Mouse (Mus musculus) bone marrow, adult 2 months (tissue): ENCODE data around the gene Ddx58.

ENCODE experiments used
- CTCF ChIP-seq: fragments of 200-500 bp; IDR thresholded peaks from 2 replicates; pipeline ENCODE4 v1.5.1; 2011; ENCODE audit warnings: low read length, control low read depth; ENCODE audit not compliant: control insufficient read depth, insufficient read depth
- POLR2A ChIP-seq: fragments of 200-500 bp; IDR thresholded peaks from 2 replicates; pipeline ENCODE4 v1.6.1; 2011; ENCODE audit warnings: low read depth, mild to moderate bottlenecking, control low read depth, low read length, borderline replicate concordance; ENCODE audit not compliant: control insufficient read depth

DNA sequence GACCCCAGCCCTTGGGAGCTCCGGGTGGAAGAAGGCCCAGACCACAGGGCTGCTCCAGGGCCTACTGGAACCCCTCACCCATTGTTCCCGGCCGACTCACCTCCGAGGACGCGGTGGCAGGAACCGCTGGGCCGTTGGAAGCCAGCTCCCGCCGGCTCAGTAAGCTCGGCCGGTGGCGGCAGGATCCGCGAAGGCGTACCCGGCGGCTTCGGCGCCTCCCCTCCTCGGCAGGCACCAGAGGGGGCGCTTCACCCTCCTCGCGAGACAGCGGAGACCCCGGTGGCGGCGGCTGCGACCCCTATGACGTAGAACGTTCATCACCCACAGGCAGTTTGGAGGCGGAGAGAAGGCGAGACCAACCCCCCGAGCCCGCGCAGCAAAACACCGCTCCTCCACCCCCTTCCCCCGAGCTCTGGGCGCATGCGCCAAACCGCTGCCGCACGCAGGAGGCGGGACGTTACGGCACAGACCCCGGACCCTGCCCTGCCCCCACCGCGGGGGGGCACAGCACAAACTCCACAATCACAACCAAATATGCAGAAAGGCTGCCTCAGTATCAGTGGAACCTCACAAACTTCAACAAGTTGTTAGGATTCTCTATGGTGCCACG lies 28.7 kb upstream of the Ddx58 start:
- TF ChIP-seq CTCF (no peak), POLR2A (peak; percentile 54; the same call in 1 of the 2 replicates)
